Mouse (Mus musculus) cerebellum, adult 8-10 months (tissue): ENCODE results near the gene Cnksr1.
"Not testable (repeated sequence)": the region's sequence is repeated elsewhere in the genome, so short reads cannot be mapped to it uniquely, and the experiment has no call there.

Source experiments
- DNase-seq: peaks from one replicate; pipeline ENCODE4 v3.0.0; 2022

Gene Cnksr1

GRCm38 (mm10) chr4:134238279-134238651 is at the start of gene Cnksr1:
Gene Cnksr1 (minus strand): TSS chr4:134238399.
- DNase-seq, result peak; percentile 65

DNA sequence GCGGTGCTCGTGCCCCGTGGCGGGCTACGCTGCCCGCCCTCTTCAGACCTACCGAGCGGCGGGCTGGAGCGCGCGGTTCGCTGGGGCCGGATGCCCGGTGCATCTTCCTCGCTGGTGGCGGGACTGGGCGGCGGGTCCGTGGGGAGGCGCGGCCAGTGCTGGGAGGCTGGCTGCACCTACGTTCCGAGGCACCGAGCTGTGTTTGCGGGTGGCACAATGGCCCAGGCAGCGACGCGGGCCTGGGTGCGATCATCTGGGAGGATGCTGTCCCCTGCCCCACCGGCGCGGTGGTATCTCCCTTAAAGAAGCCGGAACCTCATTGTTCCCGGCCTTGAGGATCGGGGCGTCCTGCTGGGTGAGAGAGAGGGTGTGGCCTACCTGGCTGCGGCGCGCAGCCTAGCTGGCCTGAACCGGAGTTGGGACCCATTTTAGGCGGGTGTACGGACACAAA is 49.4 kb upstream of the Cnksr1 start, which contains the start of gene Pdik1l:
TSS of gene Pdik1l (minus strand) at position 321 of the 451 bp plus-strand sequence.
- peak; percentile 74 for DNase-seq

GRCm38 (mm10) chr4:134287168-134287564 is 49.0 kb upstream of the Cnksr1 start:
- DNase-seq, result peak; percentile 97

DNA sequence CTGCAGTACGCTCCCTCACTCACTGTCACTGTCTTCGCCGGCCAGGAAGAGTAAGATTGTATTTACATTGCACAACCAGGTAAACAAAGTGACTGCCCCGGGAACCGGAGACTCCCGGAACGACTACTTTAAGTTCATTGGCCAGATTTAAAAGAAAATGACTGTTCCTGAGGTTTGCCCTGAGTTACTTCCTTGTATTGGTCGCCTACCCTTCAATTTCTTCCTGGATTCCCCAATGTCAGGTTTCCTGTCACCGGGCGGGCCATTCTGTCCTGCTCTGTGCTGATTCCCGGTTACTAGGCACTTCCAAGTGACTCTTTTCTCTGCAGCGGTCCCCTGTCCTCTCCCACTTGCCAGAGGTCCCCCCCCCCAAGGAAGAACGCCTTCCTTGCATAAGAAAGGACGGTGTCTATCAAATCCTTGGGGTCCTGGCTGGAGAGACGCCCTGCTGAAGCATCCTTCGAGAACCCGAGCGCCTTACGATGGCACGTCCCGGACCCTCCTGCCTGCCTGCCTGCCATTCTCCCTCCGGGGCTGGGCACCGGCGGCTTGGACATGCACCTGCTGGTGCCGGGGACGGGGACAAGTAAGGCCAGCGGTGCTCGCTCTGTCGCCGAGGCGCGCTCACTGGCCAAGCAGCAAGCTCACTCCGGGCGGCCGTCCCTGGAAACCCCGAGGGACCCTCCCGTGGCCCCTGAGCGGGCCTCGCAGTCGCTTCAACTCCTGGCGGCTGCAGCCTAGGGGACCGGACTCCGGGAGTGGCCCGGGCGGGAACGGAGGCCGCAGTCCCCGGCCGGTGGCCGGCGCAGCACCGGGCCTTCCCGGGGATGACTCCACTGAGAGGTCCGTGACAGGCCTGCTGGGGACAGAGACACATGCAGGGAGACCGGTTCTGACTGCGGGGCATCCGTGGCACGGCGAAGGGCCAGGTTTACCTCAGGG is 48.3 kb upstream of the Cnksr1 start:
- DNase-seq, result no peak

- DNase-seq, result no peak
Observed at GRCm38 (mm10) chr4:134284942-134285341, 46.7 kb upstream of the Cnksr1 start.

GRCm38 (mm10) chr4:134273417-134274345 is 35.5 kb upstream of the Cnksr1 start:
- DNase-seq, result no peak

DNA sequence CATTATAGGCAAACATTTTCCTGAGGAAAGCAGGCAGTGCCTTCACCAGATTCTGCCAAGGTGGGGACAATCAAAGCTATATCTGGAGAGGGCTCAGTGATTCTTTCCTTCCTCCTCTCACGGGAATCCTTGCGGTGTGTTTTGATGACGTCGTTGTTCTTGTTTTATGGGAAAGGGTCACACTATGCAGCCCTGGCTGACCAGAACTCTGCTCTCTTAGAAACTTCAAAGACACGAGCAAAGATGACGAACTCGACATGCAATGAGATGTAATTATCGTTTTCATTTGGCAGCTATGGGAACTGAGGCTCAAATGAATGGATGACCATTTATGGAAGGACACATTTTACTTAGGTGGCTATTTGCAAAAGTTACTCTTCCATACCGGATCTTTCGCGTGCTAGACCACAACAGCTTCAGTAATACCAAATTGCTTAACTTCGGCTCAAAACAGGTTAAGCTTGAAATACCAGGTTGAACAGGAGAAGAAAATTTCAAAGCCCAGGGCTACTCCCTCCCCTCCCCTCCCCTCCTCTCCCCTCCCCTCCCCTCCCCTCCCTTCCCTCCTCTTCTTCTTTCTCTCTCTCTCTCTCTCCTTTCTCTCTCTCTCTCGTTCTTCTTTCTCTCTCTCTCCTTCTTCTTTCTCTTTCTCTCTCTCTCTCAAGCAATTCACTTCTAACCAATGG is 34.7 kb upstream of the Cnksr1 start:
- no peak for DNase-seq

GRCm38 (mm10) chr4:134271979-134272378 is 33.8 kb upstream of the Cnksr1 start:
- no peak for DNase-seq

DNA sequence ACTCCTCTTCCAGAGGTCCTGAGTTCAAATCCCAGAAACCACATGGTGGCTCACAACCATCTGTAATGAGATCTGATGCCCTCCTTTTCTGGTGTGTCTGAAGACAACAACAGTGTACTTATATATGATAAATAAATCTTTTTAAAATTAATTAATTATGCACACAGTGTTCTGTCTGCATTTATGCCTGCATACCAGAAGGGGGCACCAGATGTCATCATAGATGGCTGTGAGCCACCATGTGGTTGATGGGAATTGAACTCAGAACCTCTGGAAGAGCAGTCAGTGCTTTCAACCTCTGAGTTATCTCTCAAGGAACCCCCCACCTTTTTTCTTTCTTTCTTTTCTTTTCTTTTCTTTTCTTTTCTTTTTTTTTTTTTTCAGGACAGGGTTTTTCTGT is 31.4 kb upstream of the Cnksr1 start:
- not testable (repeated sequence) for DNase-seq

DNA sequence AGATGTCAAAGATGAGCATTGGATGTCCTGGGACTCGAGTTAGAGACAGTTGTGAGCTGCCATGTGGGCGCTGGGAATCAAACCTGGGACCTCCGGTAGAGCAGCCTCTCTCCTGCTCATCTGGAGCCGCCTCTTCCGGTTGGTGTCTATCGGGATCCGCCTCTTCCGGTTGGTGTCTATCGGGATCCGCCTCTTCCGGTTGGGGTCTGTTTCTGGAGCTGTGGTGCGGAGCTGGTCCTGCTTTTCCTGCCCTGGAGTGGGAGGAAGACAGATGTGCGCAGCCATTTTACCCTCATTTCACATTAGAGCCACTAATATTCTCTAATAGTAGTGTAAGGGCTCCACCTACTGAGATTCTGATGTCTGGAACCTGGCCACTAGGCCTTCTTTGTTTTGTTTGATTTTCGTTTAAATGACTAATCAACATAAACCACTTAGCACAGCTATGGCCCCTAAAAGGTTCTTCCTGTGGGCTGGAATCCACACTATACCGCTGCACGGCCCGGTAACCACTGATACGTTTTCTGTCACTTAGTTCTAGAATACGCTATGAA is 30.0 kb upstream of the Cnksr1 start:
- no peak for DNase-seq

GRCm38 (mm10) chr4:134265860-134266585 is 27.8 kb upstream of the Cnksr1 start:
- DNase-seq, result no peak

DNA sequence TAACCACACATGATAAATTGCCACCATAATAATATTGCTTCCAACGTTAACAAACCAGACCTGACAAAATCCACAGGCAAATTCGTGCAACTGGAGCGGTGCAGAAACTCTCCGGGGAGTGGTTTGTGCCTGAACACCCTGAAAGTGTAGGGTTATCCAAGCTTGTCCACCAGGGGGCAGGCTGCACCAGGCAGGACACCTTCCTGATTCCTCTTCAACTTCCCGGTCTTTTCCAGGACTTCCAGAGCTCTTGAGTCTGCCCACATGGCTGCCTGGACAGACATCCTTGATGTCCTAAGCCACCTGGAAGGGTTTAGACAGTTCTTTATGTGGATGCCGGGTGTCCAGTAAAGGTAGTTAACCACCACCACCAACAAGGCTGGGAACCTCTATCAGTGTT is 25.0 kb upstream of the Cnksr1 start:
- DNase-seq, result no peak

DNA sequence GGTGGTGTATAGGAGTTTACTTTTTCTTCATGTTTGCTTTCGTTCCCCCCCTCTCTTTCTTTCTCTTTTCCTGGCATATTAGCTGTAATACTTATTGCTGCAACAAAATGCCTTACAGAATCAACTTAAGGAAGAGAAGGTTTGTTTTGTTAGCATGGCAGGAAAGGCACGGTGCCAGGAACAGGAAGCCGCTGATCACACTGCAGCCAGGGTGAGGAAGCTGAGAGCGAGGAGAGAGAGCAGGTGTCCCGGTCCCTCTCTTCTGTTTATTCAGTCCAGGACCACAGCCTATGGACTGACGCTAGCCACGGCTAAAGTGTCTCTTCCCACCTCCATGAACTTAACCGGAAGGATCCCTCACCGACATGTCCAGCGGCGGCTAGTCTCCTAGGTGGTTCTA is 20.2 kb upstream of the Cnksr1 start:
- DNase-seq, result no peak

DNA sequence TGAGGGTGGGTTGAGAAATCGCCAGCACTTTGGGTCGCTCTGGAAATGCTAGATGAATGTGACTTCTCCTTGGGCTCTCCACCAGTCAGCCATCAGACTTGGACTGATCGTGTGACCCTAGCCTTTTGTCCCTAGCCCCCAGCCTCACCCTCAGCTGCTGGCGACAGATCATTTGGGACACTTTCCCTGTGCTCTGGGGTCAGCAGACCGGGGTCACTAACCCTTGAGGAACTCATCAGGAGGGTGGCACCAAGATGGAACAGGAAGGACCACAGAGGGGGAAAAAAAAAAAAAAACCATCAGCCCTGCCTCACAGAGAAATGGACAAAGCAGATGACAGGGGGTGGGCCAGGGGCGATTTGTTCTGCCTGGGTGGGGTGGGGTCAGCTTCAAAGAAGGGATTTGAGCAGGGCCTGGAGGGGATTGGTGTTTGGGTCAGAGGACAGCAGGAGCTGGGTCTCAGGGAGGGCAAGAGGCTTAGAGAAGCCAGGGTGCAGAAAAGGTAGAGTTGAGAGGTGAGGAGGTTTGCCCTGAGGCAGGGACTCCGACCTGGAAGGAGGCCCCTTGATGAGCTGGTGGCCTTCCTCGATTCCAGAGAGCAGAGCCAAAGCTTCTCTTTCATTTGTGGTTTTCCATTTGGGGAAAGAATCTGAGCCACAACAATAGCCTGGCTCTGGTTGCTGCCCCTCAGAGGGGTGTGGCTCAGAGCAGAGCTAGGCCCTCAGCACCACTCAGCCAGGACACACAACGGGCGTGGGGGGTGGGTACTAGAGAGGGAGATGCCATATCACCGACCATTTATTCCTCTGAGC is 19.2 kb upstream of the Cnksr1 start:
- no peak for DNase-seq

- no peak for DNase-seq
Observed at GRCm38 (mm10) chr4:134256407-134257197, 18.4 kb upstream of the Cnksr1 start.

DNA sequence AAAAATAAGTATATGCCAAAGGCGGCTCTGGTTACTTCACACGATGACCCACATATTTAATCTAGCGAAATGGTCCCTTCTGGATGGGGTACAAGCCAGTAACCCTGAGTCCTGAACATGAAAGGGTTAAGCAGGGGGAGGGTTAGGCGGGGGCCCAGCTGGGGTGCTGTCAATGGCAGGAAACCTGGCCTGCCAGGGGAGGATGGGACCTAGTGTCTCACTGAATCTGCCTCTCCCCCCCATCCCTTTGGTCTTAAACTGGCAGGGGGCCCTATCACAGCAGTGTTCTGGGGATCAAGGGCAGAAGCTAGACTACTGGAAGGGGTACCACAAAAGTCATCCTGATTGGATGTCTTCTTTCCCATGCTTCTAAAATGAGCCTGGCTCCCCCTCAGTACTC is 17.7 kb upstream of the Cnksr1 start:
- DNase-seq, result no peak

DNA sequence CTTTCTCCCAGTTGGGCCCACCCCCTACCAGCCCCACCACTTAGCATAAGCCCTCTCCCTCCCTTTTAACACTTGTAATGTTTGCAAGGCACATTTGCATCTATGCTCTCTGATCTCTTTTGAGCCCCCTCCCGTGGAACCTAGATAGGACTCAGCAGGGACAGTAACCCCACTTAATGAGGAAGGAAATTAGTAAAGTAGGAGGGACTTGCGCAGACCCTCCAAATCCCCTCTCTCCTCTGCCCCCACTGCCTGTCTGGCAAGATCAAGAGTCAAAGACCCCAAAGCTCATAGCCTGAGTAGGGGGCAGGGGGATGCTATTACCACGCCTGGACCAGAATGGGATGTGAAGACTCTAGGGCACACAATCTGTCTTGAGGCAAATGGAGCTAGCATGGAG is 16.6 kb upstream of the Cnksr1 start:
- no peak for DNase-seq

DNA sequence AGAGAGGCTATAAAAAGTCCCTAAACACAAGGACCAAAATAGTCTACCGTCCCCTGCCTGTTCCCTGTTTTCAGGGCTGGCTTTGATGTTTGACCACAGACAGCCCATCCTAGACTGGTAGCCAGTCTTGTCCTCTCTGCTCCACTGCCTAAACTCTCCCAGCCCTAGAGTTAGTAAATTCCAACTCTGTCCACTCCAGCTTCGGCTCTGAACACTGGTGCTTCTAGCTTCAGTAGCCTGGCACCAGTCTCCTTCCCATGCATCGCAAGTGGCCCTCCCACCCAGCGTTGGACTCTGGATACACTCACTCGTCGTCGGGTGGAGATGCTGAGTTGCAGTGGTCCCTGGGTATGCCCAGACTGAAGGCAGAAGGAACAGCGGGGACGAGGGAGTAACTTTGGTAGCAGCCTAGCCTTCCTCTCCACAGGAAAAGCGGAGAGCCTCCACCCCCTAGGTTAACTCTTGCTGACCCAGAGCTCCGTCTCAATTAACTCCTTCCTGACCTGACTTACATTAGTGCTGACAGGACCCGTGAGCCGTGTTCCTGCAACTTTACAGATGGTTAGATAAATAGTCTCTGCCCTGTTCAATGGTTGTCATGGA is 15.6 kb upstream of the Cnksr1 start, which contains the start of gene Grrp1:
TSS of gene Grrp1 (minus strand) at position 385 of the 603 bp plus-strand sequence.
- DNase-seq, result no peak

DNA sequence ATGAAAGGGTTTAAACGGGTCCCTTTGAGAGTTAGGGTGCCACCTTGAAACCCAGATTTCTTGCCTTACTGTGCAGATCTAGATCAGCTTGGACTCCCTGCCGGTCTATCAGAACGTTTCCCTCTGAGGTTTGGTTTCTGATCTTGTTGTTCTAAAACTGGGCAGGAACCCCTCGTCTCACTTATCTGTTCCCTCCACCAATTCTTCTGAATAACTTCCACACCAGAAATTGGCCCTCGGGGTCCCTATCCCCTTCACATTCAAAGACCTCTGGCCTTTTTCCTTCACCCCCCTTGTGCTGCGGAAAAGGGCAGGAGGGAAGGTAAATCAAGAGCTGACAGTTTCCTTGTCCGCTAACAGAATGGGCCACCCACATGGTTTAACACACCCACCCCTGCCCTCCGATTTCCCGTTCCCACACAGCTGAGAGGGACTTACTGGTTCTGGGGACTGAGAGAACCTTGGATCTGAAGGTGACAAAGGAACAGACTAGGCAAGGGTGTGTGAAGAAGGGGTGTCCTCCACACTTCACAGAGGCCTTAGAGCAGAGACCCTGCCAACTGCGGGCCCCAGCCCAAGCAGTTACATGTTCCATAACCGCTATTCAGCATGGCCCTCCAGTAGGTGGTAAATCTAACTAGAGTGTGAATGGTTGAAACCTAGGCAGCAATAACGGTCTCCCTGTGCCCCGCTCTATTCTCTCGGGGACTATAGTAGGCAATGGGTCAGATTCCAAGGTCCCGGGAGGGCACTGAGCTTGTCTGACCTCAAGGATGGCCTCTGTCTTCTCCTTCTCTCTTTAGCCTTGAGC is 14.9 kb upstream of the Cnksr1 start:
- no peak for DNase-seq
